Comparison of ENCODE assay signal across 7 mouse cellular contexts in the genomic region with DNA sequence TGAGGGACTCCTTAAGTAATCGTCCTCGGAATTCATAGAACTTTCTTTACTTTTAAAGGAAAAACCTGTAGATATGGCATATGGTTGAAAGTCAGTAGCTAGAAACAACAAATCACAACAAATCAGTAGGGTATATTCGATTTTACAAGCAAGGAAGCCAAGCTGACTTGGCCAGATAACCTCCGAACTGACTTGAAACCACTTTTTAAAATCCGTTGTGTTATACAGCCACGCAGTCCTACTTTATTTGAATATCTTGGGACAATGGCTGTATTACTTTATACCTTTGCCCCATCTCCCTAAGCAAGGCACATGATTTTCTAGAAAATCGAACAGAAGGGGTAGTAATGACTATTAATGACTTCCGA. TPM values are rescaled to one million over a fixed set of nuclear protein-coding genes. Genes with fewer than 3 reads are reported as not detected.
DNase-seq lines count a peak whose midpoint lies in the region; ATAC-seq and TF ChIP-seq lines count a peak whose summit lies in the region.

No protein-coding gene starts in this region.

- TF ChIP-seq CTCF in lung, postnatal 0 days (IDR thresholded peaks at IDR 0.05) = no peak

- H3K27me3 ChIP-seq in lung, embryonic 16.5 days (ENCODE audit: control insufficient read depth, insufficient read depth, low read depth, low read length) = no peaks in the 10 kb centered on the region
- no peaks in the 10 kb centered on the region for H3K27me3 ChIP-seq in lung, postnatal 0 days (replicated peaks; ENCODE audit: insufficient read depth, low read length)
- no peaks in the 10 kb centered on the region for H3K27me3 ChIP-seq in forebrain, embryonic 15.5 days
- no peaks in the 10 kb centered on the region for H3K27me3 ChIP-seq in limb, embryonic 13.5 days
- no peaks in the 10 kb centered on the region for H3K27me3 ChIP-seq in stomach, embryonic 15.5 days (replicated peaks)

- peaks cover 9% of the 10 kb centered on the region; the same call in 1 of the 2 replicates for H3K36me3 ChIP-seq in lung, embryonic 16.5 days (ENCODE audit: control insufficient read depth, insufficient read depth, low read length)
- H3K36me3 ChIP-seq in lung, postnatal 0 days (ENCODE audit: insufficient read depth, low read length) = 0 out of 2 replicates have a peak, but pooled peaks cover 4% of the 10 kb centered on the region
- peaks cover 15% of the 10 kb centered on the region for H3K36me3 ChIP-seq in forebrain, embryonic 15.5 days
- peaks cover 31% of the 10 kb centered on the region for H3K36me3 ChIP-seq in limb, embryonic 13.5 days
- peaks cover 7% of the 10 kb centered on the region for H3K36me3 ChIP-seq in stomach, embryonic 15.5 days

- TF ChIP-seq EP300 in lung, postnatal 0 days (IDR thresholded peaks at IDR 0.05) = no peak

- H3K4me1 ChIP-seq in lung, embryonic 16.5 days (replicated peaks; ENCODE audit: control insufficient read depth, insufficient read depth, low read length) = peaks cover 10% of the 10 kb centered on the region
- H3K4me1 ChIP-seq in lung, postnatal 0 days (ENCODE audit: insufficient read depth, low read depth, low read length) = no peaks in the 10 kb centered on the region
- peaks cover 21% of the 10 kb centered on the region for H3K4me1 ChIP-seq in forebrain, embryonic 15.5 days
- H3K4me1 ChIP-seq in limb, embryonic 13.5 days = peaks cover 14% of the 10 kb centered on the region
- peaks cover 12% of the 10 kb centered on the region for H3K4me1 ChIP-seq in stomach, embryonic 15.5 days

- H3K4me2 ChIP-seq in lung, embryonic 16.5 days (ENCODE audit: low read depth, low read length) = peak overlapping the region; percentile 71
- H3K4me2 ChIP-seq in lung, postnatal 0 days (replicated peaks; ENCODE audit: low read depth, low read length) = no peak overlapping the region
- peak overlapping the region; percentile 57; the same call in 1 of the 2 replicates for H3K4me2 ChIP-seq in forebrain, embryonic 15.5 days (replicated peaks)
- H3K4me2 ChIP-seq in limb, embryonic 13.5 days (replicated peaks) = 0 out of 2 replicates have a peak overlapping the region, but pooled peaks have one; percentile 87
- peak overlapping the region; percentile 70; the same call in 1 of the 2 replicates for H3K4me2 ChIP-seq in stomach, embryonic 15.5 days

- 41% methylated on average over 8 of the region's 8 CpGs for WGBS in lung, embryonic 16.5 days
- WGBS in lung, postnatal 0 days = 42% methylated on average over 8 of the region's 8 CpGs
- 49% methylated on average over 8 of the region's 8 CpGs for WGBS in forebrain, embryonic 15.5 days
- WGBS in limb, embryonic 13.5 days = 45% methylated on average over 8 of the region's 8 CpGs
- 48% methylated on average over 8 of the region's 8 CpGs for WGBS in stomach, embryonic 15.5 days

- no peak for ATAC-seq in lung, embryonic 16.5 days (ENCODE audit: low read depth)
- no peak for ATAC-seq in lung, postnatal 0 days
- ATAC-seq in forebrain, embryonic 15.5 days (replicated peaks) = 0 out of 2 replicates have a peak, but pooled peaks have one; percentile 4
- no peak for ATAC-seq in limb, embryonic 13.5 days (ENCODE audit: low FRiP score, low read depth)
- no peak for ATAC-seq in stomach, embryonic 15.5 days (ENCODE audit: insufficient read depth, low FRiP score, low read depth)
- ATAC-seq in erythroid progenitor cell, adult 5-6 weeks (replicated peaks; ENCODE audit: low FRiP score, poor library complexity, severe bottlenecking) = no peak

- H3K27ac ChIP-seq in lung, embryonic 16.5 days (ENCODE audit: low read length) = no peak overlapping the region
- H3K27ac ChIP-seq in lung, postnatal 0 days (ENCODE audit: low read length) = no peak overlapping the region
- H3K27ac ChIP-seq in forebrain, embryonic 15.5 days (replicated peaks) = no peak overlapping the region
- no peak overlapping the region for H3K27ac ChIP-seq in limb, embryonic 13.5 days
- H3K27ac ChIP-seq in stomach, embryonic 15.5 days = no peak overlapping the region

- no peaks in the 10 kb centered on the region for H3K9me3 ChIP-seq in lung, embryonic 16.5 days (ENCODE audit: control insufficient read depth, low read length)
- no peaks in the 10 kb centered on the region for H3K9me3 ChIP-seq in lung, postnatal 0 days (ENCODE audit: low read length)
- H3K9me3 ChIP-seq in forebrain, embryonic 15.5 days = no peaks in the 10 kb centered on the region
- no peaks in the 10 kb centered on the region for H3K9me3 ChIP-seq in limb, embryonic 13.5 days
- H3K9me3 ChIP-seq in stomach, embryonic 15.5 days = no peaks in the 10 kb centered on the region

- no peak for DNase-seq in lung, postnatal 0 days (ENCODE audit: low spot score)
- DNase-seq in urinary bladder, postnatal 14 days (ENCODE audit: low spot score) = no peak

- peak overlapping the region; percentile 73; the same call in 1 of the 2 replicates for H3K4me3 ChIP-seq in lung, embryonic 16.5 days (ENCODE audit: low read length)
- H3K4me3 ChIP-seq in lung, postnatal 0 days (ENCODE audit: low read depth, low read length) = no peak overlapping the region
- peak overlapping the region; percentile 63; the same call in 1 of the 2 replicates for H3K4me3 ChIP-seq in forebrain, embryonic 15.5 days
- 0 out of 2 replicates have a peak overlapping the region, but pooled peaks have one; percentile 78 for H3K4me3 ChIP-seq in limb, embryonic 13.5 days
- H3K4me3 ChIP-seq in stomach, embryonic 15.5 days (replicated peaks) = peak overlapping the region; percentile 92

- no peak overlapping the region for H3K9ac ChIP-seq in lung, embryonic 16.5 days (ENCODE audit: low read length)
- H3K9ac ChIP-seq in lung, postnatal 0 days (replicated peaks; ENCODE audit: low read depth) = no peak overlapping the region
- H3K9ac ChIP-seq in forebrain, embryonic 15.5 days (replicated peaks) = no peak overlapping the region
- H3K9ac ChIP-seq in limb, embryonic 13.5 days = no peak overlapping the region
- H3K9ac ChIP-seq in stomach, embryonic 15.5 days = no peak overlapping the region

RNA-seq across cellular contexts. Expression of a gene that starts 0.4 kb away (rescaled TPM):
- 71.6 and 72.9 TPM in 2 replicates for polyA plus RNA-seq in lung, embryonic 16.5 days (2015; fragmentation: Nextera tagmentation; extraction: Ambion mirVana)
- 26.4 and 27.5 TPM in 2 replicates for polyA plus RNA-seq in lung, postnatal 0 days (2015; fragmentation: Nextera tagmentation; extraction: Ambion mirVana)
- 79.6 and 85.8 TPM in 2 replicates for polyA plus RNA-seq in forebrain, embryonic 15.5 days (2015; fragmentation: Nextera tagmentation; extraction: Ambion mirVana)
- 95.3 and 96.4 TPM in 2 replicates for polyA plus RNA-seq in limb, embryonic 13.5 days (2015; fragmentation: Nextera tagmentation; extraction: Ambion mirVana)
- 68.4 and 73.4 TPM in 2 replicates for polyA plus RNA-seq in stomach, embryonic 15.5 days (2015; fragmentation: Nextera tagmentation; extraction: Ambion mirVana)
- total RNA-seq in erythroid progenitor cell, adult 5-6 weeks (2015; ENCODE audit: low replicate concordance) = 6.5 and 10.9 TPM in 2 replicates
- 5.5 and 6.0 TPM in 2 replicates for total RNA-seq in erythroid progenitor cell, adult 5-6 weeks (2017; ENCODE audit: low replicate concordance)

RNA-seq across cellular contexts. Expression of a gene that starts 11.0 kb away (rescaled TPM):
- 60.5 and 64.6 TPM in 2 replicates for polyA plus RNA-seq in lung, embryonic 16.5 days (2015; fragmentation: Nextera tagmentation; extraction: Ambion mirVana)
- polyA plus RNA-seq in lung, postnatal 0 days (2015; fragmentation: Nextera tagmentation; extraction: Ambion mirVana) = 27.3 and 28.1 TPM in 2 replicates
- 39.4 and 41.5 TPM in 2 replicates for polyA plus RNA-seq in forebrain, embryonic 15.5 days (2015; fragmentation: Nextera tagmentation; extraction: Ambion mirVana)
- 329 and 357 TPM in 2 replicates for polyA plus RNA-seq in limb, embryonic 13.5 days (2015; fragmentation: Nextera tagmentation; extraction: Ambion mirVana)
- polyA plus RNA-seq in stomach, embryonic 15.5 days (2015; fragmentation: Nextera tagmentation; extraction: Ambion mirVana) = 33.2 and 36.5 TPM in 2 replicates
- 111 and 127 TPM in 2 replicates for total RNA-seq in erythroid progenitor cell, adult 5-6 weeks (2015; ENCODE audit: low replicate concordance)
- 132 and 174 TPM in 2 replicates for total RNA-seq in erythroid progenitor cell, adult 5-6 weeks (2017; ENCODE audit: low replicate concordance)

RNA-seq across cellular contexts. Expression of a gene that starts 22.2 kb away (rescaled TPM):
- 14.5 and 15.3 TPM in 2 replicates for polyA plus RNA-seq in lung, embryonic 16.5 days (2015; fragmentation: Nextera tagmentation; extraction: Ambion mirVana)
- polyA plus RNA-seq in lung, postnatal 0 days (2015; fragmentation: Nextera tagmentation; extraction: Ambion mirVana) = 8.1 and 8.2 TPM in 2 replicates
- polyA plus RNA-seq in forebrain, embryonic 15.5 days (2015; fragmentation: Nextera tagmentation; extraction: Ambion mirVana) = 3.9 and 4.0 TPM in 2 replicates
- 18.8 and 20.3 TPM in 2 replicates for polyA plus RNA-seq in limb, embryonic 13.5 days (2015; fragmentation: Nextera tagmentation; extraction: Ambion mirVana)
- polyA plus RNA-seq in stomach, embryonic 15.5 days (2015; fragmentation: Nextera tagmentation; extraction: Ambion mirVana) = 15.7 and 16.3 TPM in 2 replicates
- 47.8 and 50.1 TPM in 2 replicates for total RNA-seq in erythroid progenitor cell, adult 5-6 weeks (2015; ENCODE audit: low replicate concordance)
- 26.4 and 44.2 TPM in 2 replicates for total RNA-seq in erythroid progenitor cell, adult 5-6 weeks (2017; ENCODE audit: low replicate concordance)
